Mouse (Mus musculus) liver, adult 2 months (tissue): ENCODE results near the gene Dupd1.

Source experiments
- CTCF ChIP-seq: fragments of 200-500 bp; IDR thresholded peaks from 2 replicates; pipeline ENCODE4 v1.5.1; 2011; ENCODE audit warnings: low read depth, low read length, control low read depth
- POLR2A ChIP-seq: fragments of 200-500 bp; IDR thresholded peaks from 2 replicates; pipeline ENCODE4 v1.6.1; 2011; ENCODE audit warnings: low read length, control low read depth; ENCODE audit not compliant: insufficient read depth; ENCODE audit errors: extremely low read depth

GRCm38 (mm10) chr14:21669633-21670421 is 44.5 kb downstream of the Dupd1 start:
- TF ChIP-seq CTCF (peak; percentile 3; the same call in 1 of the 2 replicates), POLR2A (no peak)
